Mouse (Mus musculus): ENCODE results near the gene Sdccag8.

Sdccag8 gene

DNA sequence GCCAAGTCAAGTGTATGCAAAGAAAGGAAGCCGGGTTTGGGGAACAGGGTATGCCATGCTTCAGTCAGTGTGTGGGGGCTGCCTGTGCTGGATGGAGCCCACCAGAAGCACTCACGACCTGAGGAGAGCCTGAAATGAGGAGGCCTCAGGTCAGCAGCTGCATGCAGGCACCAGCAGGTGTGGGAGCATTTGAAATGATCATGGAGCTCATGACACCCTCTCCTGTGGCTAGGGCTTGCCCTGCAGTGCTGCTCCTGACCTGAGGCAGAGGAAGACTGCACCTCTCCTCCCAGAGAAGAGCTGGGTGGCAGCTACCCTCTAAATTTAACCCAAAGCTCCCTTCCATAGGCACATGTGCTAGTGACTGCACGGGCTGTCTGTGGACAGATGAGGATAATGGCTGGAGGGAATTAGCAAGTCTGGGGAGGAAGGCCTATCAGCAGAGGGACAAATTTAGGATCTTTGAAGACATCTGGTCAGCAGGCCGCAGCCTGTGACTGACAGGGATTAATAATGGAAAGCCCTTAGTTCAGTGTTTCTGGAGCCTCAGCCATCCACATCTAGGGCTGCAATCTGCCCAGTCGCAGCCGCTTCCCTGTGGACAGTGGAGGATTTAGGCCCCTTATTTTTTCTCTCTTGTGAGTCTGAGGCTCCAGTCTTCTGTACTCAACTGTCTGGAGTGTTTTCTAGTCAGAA is 196.3 kb downstream of the Sdccag8 start:
- DNase-seq (ENCODE audit: low spot score in 2 of 2) = no peak

DNA sequence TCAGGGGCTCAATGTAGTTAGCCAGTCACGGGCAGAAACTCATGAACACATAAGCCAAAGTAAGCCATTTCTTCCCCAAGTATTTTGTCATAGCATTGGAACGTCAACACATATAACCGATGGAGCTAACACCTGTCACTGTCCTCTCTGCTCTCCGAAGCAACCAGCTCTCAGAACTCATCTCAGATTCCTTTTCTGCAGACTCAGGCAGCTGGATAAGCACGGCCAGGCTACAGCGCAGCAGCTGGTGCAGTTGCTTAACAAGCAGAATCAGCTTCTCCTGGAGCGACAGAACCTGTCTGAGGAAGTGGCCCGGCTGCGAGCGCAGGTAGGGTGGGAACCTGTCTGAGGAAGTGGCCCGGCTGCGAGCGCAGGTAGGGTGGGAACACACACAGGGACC is 197.2 kb downstream of the Sdccag8 start:
- no peak for DNase-seq (ENCODE audit: low spot score in 2 of 2)

DNA sequence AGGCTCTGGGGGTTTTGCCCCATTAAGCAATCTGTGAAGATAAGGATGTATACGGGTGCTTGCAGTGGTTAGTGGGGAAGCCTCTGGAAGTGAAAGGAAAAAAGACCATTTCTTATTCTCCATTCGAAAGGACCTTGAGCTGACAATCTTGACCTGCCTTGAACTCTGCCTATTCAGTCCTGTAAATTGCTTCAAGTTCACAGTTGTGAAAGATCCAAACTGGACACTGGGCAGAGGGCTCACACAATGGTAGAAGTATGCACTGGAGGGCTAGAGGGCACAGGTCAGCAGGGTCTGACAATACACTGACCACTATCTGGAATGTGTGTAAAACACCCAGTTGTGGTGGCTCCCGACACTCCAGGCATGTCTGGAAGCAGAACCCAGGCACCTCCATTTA is 198.3 kb downstream of the Sdccag8 start:
- DNase-seq (ENCODE audit: low spot score in 2 of 2) = no peak

DNA sequence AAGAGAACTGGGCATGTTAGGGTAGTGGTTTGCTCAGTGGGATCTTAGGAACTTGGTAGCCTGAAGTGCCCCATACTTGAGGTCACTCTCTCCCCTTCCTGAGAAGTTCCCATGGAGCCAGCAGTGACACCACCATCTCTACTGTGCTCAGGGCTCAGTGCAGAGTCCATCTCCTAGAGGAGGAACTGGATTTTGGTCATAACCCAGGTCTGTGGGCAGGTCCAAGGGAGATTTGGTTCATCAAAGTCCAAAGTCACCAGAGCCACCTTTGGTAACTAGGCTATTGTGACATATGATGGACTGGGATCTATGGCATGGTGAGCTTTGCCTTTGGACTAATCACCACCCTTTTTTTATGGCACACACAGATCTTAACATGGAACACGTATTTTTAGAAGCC is 198.9 kb downstream of the Sdccag8 start:
- DNase-seq (ENCODE audit: low spot score in 2 of 2) = no peak

DNA sequence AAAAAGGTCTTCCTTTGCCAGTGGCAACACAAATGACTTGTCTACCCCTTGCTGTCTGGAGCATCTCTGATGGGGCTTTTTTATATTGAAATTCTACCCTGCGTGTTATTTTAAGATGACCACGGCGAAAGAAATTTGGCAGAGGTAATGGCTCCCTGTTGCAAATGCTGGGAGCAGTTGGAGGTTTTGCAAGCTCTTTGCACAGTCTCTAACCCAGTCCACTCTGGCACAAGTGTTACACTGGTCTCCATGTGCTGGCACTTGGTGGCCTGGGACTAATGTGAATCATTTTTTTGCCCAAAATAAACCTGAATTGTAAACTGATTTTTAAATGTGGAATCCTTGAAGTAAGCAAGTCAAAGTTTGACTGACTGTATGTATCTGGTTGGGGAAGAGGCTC is 199.3 kb downstream of the Sdccag8 start:
- no peak for DNase-seq (ENCODE audit: low spot score in 2 of 2)

DNA sequence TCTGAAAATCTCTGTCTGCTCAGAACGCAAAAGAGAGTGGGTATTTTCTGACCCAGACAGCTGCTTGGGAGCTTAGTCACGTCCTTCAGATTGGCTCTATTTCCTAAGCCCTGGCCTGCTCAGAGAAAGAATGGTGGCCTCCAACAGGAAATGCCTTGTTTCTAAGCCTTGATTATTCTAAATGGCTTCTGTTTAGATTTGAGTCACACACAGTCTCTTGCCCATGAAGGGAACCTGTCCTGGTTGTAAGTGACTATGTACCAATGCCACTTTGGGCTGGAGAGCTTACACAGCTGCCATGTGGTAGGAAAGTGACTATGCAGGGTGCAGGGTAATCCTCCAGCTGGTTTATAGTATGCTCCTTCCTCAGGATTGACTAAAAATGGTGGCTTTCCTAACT is 199.9 kb downstream of the Sdccag8 start:
- DNase-seq (ENCODE audit: low spot score in 2 of 2) = no peak

DNA sequence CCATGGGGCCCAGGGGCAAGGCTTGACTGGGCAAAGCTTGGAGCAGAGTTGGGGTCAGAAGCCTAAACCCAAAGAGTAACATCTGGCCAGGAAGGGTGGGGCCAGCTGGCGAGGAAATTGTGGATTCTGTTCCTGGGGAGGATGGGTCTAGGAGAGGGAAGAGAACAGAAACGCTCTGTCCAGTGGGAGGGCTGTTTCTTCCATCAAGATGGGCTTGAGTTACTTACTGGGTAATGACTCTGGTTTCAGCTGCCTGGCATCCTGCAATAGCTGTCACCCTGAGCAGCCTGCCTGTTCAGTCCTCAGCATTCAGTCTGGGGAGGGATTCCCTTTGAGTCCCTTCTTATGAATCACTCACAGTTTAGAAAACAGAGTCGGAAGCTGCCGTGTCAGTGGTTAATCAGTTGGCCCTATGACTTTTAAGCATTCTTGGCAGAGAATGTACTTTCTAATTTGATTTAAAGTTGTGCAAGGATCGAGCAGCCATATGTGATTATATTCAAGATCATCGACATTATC is 200.5 kb downstream of the Sdccag8 start:
- DNase-seq (ENCODE audit: low spot score in 2 of 2) = no peak

DNA sequence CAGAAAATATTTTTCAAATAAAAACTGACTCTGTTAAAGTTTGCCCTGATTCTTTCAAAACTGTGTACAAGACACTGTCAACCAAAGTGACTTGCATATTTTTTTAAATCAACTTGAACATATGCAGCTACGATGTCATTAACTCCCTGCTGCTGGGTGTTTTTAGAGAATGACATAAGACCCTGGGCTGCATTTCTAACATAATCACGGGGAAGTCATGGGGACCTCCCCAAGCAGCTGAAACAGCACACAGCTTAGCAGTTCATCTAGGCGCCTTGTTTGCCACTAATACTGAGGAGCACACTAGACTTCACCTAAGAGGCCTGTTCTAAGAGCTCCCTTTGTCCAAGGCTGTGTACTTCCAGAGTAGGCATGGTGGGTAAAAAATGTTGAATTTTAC is 201.5 kb downstream of the Sdccag8 start:
- DNase-seq (ENCODE audit: low spot score in 2 of 2) = no peak

DNA sequence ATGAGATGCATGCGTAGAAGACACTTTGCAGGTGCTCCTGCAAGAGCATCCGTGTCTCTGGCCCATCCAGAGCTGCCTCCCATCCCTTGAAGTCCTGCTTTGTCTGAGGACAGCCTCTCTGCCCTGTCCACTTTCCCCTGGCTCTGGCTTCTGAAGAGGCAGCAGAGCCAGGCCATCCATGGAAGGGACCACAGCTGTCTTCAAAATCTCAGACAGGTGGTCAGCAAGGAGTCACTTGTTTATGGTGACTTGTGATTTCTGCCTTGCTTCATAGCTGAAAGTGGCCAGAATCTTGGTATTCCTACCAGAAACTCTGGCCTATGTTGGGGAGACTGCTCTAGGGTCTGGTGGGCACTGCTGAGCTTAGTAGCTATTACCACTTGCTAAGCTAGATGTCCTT is 202.3 kb downstream of the Sdccag8 start:
- no peak for DNase-seq (ENCODE audit: low spot score in 2 of 2)

DNA sequence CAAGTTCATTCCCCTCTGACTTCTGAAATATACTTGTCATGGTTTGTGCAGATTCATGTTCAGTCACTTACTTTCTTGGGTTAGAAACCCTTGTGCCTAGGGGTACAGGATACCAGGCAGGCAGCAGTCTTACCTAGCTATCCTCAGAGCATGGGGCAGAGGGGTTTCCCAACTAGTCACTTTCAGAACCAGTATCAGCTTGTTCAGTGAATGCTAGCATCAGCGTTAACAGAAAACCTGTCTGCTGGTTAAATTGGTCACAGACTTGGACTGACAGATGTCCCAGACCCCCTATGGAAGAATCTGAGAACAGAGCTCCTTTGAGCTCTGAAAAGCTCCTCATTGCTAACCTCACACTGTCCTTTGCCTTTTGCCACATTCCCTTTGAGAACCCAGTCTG is 204.3 kb downstream of the Sdccag8 start:
- no peak for DNase-seq (ENCODE audit: low spot score in 2 of 2)

DNA sequence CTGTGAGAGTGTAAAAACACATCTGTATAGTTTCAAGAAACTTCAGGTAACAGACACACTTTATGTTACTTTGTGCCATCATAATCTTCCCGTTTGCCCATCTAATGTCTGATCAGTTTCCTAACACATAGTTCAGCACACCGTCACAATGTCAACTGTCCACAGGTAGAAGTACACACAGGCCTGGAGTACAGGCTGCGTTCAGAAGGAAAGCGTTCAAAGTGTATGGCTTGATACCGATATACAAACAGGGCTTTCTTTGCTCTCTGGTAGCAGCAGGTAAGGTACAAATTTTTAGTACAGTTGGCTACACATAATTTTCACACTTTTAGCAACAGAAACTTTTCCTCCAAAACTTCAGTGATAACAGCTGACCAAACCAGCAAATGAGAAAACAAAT is 205.2 kb downstream of the Sdccag8 start:
- no peak for DNase-seq (ENCODE audit: low spot score in 2 of 2)

DNA sequence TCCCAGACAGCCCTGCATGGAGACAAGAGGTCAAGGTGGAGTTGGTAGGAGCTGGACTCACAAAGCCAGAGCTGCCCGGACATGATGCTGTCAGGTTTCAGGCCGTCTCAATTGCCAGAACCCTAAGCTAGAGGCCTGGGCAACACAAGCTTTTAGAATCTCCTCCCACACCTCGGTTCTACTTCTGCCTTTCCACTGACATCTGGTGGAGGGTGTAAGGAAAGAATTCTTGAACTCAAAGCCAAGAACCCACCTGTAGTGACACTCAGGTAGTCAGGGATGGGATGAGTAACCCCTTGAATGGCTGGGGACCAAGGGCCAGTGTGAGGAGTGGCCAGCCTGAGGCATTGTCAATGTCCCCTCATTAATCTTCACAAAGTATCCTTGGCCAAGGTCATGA is 208.3 kb downstream of the Sdccag8 start:
- DNase-seq (ENCODE audit: low spot score in 2 of 2) = no peak

DNA sequence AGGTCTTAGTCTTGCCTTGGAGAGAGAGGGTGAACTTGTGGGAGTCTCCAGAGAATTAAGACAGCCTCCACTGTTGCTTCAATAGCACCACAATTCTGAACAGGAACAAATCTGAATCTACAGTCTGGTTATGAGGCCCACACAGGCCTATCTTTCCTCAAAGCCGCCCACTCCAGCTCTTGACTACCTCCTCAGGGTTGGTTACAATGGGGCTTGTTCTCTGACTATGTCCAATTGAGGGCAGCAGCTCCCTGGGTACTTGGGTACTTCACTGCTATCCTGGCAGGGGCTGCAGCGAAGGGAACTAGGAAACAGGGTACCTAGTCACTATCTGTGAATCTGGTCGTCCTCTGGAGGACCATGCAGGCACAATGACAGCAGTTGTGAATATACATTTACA is 213.2 kb downstream of the Sdccag8 start:
- no peak for DNase-seq (ENCODE audit: low spot score in 2 of 2)

DNA sequence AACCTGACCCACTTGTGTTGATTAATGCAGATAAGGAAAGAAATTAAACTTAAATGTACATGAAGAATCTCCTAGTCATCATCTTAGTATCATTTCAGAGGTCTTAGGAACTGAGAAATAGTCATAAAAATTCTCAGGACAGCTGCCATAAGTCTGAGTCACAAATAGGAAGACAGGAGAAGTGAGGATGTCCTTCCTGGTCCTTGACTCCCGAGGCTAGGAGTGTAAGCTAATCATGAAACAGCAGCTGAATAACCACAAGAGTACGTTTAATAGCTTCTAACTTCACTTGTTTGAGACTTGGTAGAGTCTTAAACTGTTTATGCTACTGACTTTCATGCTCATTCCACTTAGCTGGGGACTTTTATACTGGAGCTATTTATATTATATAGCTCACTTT is 214.6 kb downstream of the Sdccag8 start:
- no peak for DNase-seq (ENCODE audit: low spot score in 2 of 2)

DNA sequence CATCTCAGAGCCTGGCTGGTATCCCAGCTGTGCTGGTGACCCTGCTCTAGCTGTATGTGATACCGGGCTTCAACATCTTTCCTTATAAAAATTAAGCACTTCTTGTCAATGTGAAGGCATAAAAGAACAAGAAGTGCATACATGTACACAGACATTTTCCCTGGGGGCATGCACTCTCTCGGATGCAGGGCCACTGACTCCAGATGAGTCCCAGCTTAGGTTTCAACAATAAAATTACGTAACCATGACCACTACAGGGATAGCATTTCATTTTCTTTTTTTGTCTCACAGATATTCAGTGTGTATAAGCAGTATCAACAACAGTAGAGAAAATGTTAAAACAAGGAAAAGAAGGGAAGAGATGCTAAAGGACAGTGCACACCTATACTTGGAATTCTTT is 216.2 kb downstream of the Sdccag8 start:
- no peak for DNase-seq (ENCODE audit: low spot score in 2 of 2)

DNA sequence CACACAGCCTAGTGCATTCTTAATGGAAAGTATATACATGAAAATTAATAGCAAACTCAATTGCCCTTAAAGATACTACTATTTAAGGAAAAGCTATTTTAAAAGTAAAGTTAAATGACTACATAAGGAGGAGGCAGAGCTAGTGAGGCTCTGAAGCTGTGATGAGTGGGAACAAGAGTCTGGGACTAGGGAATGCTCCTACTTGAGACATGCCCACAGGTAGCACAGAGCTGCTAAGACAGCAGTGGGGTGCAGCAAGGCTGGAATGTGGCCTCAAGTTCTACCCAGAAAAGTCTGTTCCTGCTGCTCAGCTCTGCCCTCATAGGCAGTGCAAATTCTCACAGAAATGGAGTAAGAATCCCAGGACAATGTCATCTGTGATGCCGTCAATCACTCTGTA is 216.7 kb downstream of the Sdccag8 start:
- no peak for DNase-seq (ENCODE audit: low spot score in 2 of 2)

DNA sequence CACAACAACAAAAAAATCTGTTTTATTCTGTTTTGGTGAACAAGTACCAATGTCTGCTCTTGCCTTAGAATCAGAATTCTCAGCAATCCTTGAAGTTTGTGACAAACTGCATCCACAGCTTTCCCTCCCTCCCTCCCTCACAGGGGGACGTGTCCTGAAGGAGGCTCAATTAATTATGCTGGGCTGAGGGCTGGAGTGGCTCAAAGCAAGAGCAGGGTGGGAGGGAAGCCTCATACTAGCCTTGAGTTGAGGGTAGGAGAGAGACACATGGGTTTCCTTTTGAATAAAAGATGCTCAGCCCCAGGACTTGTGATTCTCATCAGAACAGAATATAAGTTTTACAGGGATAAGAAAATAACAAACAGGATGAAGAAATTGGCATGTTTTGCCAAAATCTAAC is 217.8 kb downstream of the Sdccag8 start:
- no peak for DNase-seq (ENCODE audit: low spot score in 2 of 2)

DNA sequence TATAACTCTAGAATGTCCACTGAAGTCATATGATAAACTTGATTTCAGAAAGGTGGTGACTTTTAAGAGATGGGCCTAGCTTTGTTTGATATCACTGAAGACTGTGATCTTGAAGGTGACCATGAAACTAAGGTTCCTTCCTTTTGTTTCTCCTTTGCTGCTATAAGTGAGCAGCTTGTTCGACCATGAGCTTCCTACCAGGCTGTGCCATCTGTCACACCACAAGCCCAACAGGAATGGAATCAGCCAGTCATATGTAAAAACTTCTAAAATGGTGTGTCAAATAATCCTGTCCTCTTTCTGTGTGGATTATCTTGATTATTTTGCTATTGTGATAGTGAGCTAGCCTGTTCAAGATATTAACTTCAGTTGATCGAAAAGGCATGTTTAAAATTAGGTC is 221.0 kb downstream of the Sdccag8 start:
- no peak for DNase-seq (ENCODE audit: low spot score in 2 of 2)

DNA sequence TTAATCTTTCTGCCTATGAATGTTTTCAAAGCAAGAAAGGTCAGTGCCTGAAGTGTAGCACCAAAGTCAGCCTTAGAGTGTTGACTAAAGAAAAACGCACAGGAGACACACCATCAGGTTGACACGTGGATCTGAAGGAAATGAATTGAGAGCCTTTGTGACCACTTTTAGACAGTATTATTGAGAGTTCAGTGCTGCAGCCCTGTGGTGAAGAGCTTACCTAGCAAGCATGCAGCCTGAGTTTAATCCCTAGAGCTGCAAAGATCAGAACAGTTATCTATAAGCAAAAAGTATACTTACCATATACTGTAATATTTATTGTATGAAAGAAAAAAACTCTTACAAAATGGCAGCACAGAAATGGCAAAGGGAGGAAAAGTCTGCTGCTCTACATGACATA is 223.9 kb downstream of the Sdccag8 start:
- no peak for DNase-seq (ENCODE audit: low spot score in 2 of 2)

DNA sequence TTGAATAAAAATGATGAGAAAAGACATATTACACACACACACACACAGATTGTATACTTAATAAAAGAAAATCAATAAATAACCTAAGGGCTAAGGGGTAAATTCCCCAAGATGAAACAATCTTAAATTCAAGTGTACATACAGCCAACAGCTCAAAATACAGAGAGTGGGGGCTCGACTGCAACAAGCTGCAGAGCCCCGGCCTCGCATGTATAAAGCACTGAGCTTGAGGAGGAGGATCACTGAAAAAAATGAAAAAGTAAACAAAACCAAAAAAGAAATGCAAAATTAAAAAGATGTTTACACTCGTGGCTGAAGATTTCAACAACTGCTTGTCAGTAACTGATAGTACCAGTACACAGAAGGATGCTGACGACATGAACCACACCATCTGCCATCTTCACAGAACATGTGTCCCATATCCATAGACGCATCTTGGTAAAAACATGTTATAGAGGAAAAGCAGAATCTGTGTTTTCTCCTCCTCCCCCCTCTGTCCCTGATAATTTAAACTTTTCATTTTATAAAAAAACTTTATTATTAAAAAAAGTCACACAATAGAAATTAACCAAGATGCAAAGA is 224.7 kb downstream of the Sdccag8 start:
- DNase-seq (ENCODE audit: low spot score in 2 of 2) = no peak

DNA sequence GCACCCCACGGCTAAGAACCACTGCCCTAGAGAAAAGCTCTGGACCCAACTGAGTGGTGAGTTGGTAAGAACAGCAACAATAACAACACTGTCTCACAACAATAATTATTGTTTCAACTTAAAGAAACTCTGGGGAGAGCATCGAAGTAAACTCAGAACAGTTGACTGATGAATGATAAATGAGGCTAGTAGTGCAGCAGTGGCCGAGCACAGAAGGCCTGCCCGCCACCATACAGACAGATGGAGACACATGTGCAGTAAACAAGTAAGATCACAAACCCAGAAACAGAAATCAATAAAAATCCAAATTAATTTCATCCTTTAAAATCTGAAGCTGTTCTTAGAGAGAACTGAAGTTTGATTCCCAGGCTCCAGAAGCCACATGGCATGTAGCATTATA is 225.6 kb downstream of the Sdccag8 start:
- DNase-seq (ENCODE audit: low spot score in 2 of 2) = no peak

DNA sequence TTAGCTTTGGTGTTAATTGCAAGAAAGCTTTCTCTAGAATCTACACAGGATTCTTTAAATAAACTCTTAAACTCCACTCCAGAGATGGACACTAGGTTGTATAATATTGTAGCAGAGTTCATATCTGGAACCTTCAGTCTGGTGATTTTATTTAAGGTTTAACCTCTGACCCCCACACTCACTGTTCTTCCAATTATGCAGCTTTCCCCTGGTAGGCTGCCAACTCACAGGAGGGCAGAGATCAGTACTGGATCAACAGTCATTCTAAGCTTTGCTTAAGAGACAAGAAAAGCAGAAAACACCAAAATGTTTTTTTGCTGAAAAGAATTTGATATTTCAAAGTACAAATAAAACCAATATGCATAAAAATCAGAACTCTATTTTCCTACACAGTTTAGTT is 231.4 kb downstream of the Sdccag8 start:
- no peak for DNase-seq (ENCODE audit: low spot score in 2 of 2)

DNA sequence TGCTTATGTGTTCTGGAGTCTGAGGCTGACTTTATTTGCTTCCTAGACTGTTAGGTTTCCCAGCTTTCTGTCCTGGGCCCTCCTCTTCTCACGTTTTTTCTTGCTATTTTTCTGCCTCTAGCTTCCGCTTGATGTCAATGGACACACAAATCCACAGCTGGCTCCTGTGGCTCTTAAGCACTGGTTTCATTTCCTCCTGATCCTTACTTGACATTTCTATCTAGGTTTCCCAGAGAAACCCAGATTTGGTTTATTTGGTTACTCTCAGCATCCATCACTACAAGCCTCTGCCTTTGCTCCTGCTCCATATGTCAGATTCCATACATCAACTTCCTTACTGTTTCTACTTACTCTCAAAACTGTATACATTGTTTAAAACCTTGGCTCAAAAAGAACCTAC is 232.5 kb downstream of the Sdccag8 start:
- no peak for DNase-seq (ENCODE audit: low spot score in 2 of 2)

DNA sequence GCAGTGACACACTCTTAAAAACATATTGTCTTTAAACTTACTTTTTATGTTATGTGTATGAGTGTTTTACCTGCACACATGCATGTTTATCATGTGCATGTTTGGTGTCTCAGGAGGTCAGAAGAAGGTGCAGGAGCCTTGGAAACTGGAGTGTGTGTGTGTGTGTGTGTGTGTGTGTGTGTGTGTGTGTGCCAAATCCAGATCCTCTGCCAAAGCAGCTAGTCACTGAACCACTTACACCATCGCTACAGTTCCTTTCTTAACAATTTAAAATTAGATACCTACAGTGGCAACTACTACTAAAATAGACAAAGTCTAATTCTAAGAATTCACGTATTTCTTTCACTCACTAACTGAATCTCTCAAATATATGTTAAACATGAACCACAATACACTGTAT is 234.3 kb downstream of the Sdccag8 start:
- DNase-seq (ENCODE audit: low spot score in 2 of 2) = no peak
